Mouse (Mus musculus): ENCODE data around the gene Astn2. TPM values are rescaled to one million over a fixed set of nuclear protein-coding genes. Genes with fewer than 3 reads are reported as not detected.

Astn2 gene
- polyA plus RNA-seq, 1 experiment, result not detected

DNA sequence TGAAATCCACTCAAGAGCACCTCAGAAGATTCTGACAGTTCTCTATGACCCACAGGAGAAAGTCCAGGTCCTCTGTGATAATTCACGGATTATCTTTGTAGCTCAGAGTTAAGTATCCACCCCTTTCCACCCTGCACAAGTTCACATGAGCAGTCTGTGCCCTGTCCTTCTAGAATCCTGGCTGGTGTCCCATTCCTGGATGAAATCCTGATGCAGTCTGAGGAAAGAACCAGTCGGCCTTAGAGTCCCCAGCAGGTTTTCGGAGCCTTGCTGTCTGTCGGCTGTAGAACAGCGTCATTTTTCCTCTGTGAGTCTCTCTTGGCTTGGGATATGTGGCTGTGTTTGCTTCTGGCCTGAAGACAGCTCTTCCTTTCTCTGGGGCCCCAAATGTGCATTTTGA is 978.0 kb downstream of the Astn2 start:
- Histone ChIP-seq H3K27ac (ENCODE audit: insufficient read depth, low read depth, low read length) (no peak overlapping the region), H3K4me1 (ENCODE audit: control insufficient read depth, insufficient read depth, low read length) (no peaks in the 10 kb centered on the region), H3K4me3 (ENCODE audit: insufficient read depth, low read depth, low read length) (no peak overlapping the region)
- 69% methylated on average over 5 of the region's 5 CpGs for WGBS
- TF ChIP-seq CTCF (IDR thresholded peaks at IDR 0.05; ENCODE audit: insufficient read depth, low read depth, low read length) (no peak), POLR2A (IDR thresholded peaks at IDR 0.05; ENCODE audit: insufficient read depth, low read depth, low read length) (no peak)

DNA sequence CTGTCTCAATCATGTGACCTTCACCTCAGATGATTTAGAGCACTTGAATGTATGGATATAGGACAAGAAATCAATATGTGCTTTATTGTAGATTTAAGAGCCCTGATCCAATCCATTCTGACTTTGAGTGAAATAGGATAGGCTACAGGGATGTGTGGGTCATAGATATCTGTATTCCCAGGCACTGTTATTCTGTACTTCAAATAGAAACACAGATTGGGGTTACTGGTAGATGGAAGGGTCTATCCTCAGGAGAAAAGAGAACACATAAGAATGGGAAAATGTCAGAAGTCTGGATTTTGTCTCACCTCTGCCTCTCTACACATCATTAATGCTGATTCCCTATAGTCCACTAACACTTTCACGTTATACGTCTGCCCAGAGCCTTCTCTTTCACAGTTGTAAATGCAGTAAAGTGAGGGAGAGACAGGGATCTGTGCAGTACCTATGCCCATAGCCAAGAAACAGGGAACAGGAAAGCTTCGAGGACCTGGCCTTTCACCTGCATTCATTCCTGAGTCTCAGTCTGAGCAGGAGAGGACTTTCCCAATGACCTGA is 981.3 kb downstream of the Astn2 start:
- Histone ChIP-seq H3K4me1 (ENCODE audit: control insufficient read depth, insufficient read depth, low read length) (no peaks in the 10 kb centered on the region), H3K27ac (ENCODE audit: insufficient read depth, low read depth, low read length) (no peak overlapping the region), H3K4me3 (ENCODE audit: insufficient read depth, low read depth, low read length) (no peak overlapping the region)
- no peak for TF ChIP-seq POLR2A (IDR thresholded peaks at IDR 0.05; ENCODE audit: insufficient read depth, low read depth, low read length)
- TF ChIP-seq CTCF (IDR thresholded peaks at IDR 0.05; ENCODE audit: insufficient read depth, low read depth, low read length), result no peak
- WGBS, result 91% methylated on average over 3 of the region's 3 CpGs

DNA sequence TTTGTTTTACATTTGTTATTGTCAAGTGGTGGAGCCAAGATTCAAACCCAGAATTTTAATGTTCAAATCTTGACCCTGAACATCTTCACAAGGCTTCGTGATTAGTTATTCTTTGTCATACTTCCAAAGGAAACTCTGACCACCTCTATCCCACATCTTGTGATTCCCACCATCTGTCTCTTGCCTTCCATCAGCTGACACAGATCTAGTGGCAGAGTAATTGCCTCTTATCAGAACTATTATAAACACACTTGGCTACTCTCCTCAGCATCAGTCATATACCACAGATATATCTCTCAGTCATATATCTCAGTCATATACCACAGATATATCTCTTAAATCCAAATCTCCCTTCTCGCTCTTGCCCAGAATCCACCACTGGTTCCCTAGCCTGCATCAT is 983.1 kb downstream of the Astn2 start:
- 91% methylated on average over 2 of the region's 2 CpGs for WGBS

DNA sequence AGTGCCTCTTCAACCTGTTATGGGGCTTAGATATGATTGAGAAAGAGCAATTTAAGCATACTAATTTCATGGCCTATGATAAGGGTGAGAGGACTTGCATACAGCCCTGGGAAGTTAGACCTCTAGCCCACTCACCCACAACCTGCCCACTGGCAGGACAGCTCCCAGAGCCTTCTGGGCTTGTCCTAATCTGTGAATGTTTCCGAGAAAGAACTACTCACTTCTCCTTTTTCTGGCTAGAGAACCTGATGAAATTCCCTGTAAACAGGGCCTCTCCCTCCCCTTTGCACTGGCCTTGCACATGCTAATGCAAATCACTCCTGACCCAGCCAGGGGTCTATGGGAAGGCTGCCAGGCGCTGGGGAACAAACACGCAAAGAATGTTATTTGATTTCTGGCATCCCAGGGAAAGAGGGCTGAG is 983.9 kb downstream of the Astn2 start:
- no peak overlapping the region for H3K27ac ChIP-seq (ENCODE audit: insufficient read depth, low read depth, low read length)
- H3K4me3 ChIP-seq (ENCODE audit: insufficient read depth, low read depth, low read length), result no peak overlapping the region
- H3K4me1 ChIP-seq (ENCODE audit: control insufficient read depth, insufficient read depth, low read length), result no peaks in the 10 kb centered on the region
- 43% methylated on average over 3 of the region's 3 CpGs for WGBS
- TF ChIP-seq CTCF (IDR thresholded peaks at IDR 0.05; ENCODE audit: insufficient read depth, low read depth, low read length), result no peak
- no peak for TF ChIP-seq POLR2A (IDR thresholded peaks at IDR 0.05; ENCODE audit: insufficient read depth, low read depth, low read length)

More for the DNA sequence above, 983.1 kb downstream of the Astn2 start:
- Histone ChIP-seq H3K4me3 (ENCODE audit: insufficient read depth, low read depth, low read length) (no peak overlapping the region), H3K27ac (ENCODE audit: insufficient read depth, low read depth, low read length) (no peak overlapping the region), H3K4me1 (ENCODE audit: control insufficient read depth, insufficient read depth, low read length) (no peaks in the 10 kb centered on the region)
- TF ChIP-seq POLR2A (IDR thresholded peaks at IDR 0.05; ENCODE audit: insufficient read depth, low read depth, low read length) (no peak), CTCF (IDR thresholded peaks at IDR 0.05; ENCODE audit: insufficient read depth, low read depth, low read length) (no peak)

DNA sequence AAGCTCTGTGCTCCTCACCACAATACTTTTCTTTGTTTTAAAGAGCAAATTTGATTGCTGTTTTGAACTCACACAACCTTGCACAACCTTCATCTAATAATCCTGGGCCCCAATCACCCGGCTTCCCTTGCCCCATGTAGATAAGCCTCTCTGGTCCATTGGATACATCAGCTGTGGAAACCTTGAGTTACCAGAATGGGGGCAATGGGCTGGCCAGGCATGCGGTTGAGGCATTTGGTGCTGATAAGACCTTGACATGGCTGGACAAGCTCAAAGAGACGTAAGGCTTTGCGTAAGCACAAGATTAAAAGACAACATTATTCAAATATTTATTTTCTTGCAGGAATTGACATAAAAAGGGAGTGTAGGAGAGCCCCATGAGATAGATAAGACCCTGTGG is 988.9 kb downstream of the Astn2 start:
- TF ChIP-seq CTCF (IDR thresholded peaks at IDR 0.05; ENCODE audit: insufficient read depth, low read depth, low read length), result no peak
- no peak for TF ChIP-seq POLR2A (IDR thresholded peaks at IDR 0.05; ENCODE audit: insufficient read depth, low read depth, low read length)
- Histone ChIP-seq H3K4me3 (ENCODE audit: insufficient read depth, low read depth, low read length) (no peak overlapping the region), H3K27ac (ENCODE audit: insufficient read depth, low read depth, low read length) (no peak overlapping the region), H3K4me1 (ENCODE audit: control insufficient read depth, insufficient read depth, low read length) (no peaks in the 10 kb centered on the region)
- 98% methylated on average over 4 of the region's 4 CpGs for WGBS

DNA sequence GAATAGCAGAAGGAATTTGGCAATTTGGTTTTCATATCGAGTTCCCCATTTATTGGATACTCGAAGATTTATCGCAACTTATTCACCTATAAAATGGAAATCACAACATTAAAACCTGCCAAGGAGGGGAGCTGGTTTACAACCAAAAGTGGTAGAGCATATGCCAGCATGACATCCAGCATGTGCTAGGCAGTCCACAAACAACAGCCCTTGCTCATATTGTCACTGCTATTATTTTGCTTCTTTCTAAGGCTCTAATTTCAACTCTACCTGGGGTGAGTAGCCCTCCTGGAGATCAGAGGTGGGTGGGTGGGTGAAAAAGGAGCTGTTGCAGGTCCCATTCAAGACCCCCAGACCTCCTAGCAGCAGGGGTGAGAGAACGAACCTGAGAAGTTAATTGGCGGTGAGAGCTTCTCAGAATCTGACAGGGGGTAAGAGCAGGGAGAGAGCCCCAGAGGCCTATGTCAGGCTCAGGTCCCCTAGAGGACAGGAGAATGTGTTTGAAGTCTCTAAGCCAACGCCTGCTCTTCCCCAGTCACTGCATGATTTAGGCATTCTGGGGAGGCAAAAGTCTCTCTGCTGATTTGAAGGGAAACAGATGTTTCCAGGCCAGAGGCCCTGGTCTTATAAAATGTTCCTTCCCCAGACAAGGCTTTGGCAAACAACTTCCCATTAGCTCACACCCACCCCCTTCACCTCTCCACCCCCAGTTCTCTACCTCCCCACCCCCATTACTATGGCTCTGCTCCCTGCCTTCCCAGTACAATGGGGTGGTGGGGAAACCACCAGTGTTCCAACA is 1001.4 kb downstream of the Astn2 start:
- H3K4me1 ChIP-seq (ENCODE audit: control insufficient read depth, insufficient read depth, low read length), result no peaks in the 10 kb centered on the region
- WGBS, result 78% methylated on average over 6 of the region's 6 CpGs

DNA sequence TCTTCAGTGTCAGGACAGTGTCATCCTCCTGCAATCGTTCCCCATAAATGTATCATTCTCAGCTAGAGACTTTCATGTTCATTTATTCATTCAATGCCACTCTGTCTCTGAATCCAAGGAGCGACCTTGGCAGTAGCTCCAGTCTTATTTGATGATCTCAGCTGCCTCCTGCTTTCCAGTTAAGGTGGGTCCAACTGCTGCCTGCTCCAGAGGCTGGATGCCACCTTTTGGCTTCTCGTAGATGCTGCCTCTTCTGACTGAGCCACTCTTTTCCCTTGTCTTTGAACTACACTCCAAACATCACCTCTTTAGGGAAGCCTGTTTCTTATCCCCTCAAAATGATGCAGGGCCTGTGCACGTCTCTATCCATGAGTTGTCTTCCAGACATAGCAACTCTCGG is 1002.1 kb downstream of the Astn2 start:
- no peak overlapping the region for H3K27ac ChIP-seq (ENCODE audit: insufficient read depth, low read depth, low read length)
- no peak overlapping the region for H3K4me3 ChIP-seq (ENCODE audit: insufficient read depth, low read depth, low read length)
- H3K4me1 ChIP-seq (ENCODE audit: control insufficient read depth, insufficient read depth, low read length), result no peaks in the 10 kb centered on the region
- TF ChIP-seq CTCF (IDR thresholded peaks at IDR 0.05; ENCODE audit: insufficient read depth, low read depth, low read length), result no peak
- no peak for TF ChIP-seq POLR2A (IDR thresholded peaks at IDR 0.05; ENCODE audit: insufficient read depth, low read depth, low read length)
- WGBS, result 90% methylated on average over 5 of the region's 5 CpGs

More for the DNA sequence above, 1001.4 kb downstream of the Astn2 start:
- no peak overlapping the region for H3K4me3 ChIP-seq (ENCODE audit: insufficient read depth, low read depth, low read length)
- no peak overlapping the region for H3K27ac ChIP-seq (ENCODE audit: insufficient read depth, low read depth, low read length)
- no peak for TF ChIP-seq CTCF (IDR thresholded peaks at IDR 0.05; ENCODE audit: insufficient read depth, low read depth, low read length)
- TF ChIP-seq POLR2A (IDR thresholded peaks at IDR 0.05; ENCODE audit: insufficient read depth, low read depth, low read length), result no peak

DNA sequence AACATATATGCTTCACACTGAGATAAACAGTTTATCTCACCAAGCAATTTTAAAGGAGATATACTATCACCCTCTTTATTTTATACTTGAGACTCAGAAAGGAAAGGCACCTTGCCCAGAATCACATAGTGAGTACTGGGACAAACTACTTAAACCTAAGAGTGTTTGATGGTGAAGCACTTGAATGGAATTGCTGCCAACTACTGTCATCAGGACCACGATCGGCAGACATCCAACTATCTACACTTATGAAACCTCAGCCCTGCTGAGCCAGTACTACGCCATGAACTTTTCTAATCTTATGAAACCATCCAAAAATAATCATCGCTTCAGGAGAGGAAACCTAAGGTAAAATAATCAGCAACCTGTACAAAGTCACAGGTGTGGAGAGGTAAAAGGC is 1005.0 kb downstream of the Astn2 start:
- WGBS, result 97% methylated on average over 4 of the region's 4 CpGs

DNA sequence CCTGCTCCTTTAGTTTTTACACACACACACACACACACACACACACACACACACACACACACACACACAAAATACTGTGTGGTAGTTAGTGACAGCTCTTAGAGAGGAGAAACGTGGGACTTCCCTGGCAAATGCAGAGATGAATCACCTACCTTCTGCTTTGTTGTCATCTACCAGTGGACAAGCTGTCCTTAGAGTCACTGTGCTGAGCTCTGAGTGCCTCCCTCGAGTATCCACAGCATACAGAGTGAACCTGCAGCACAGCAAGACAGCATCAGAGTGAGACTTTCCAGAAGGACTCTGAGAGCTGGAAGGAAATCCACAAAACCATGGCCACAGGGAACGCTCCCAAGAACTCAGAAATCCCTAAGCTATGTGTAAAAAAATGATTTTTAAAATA is 1007.6 kb downstream of the Astn2 start:
- Histone ChIP-seq H3K4me1 (ENCODE audit: control insufficient read depth, insufficient read depth, low read length) (no peaks in the 10 kb centered on the region), H3K27ac (ENCODE audit: insufficient read depth, low read depth, low read length) (no peak overlapping the region), H3K4me3 (ENCODE audit: insufficient read depth, low read depth, low read length) (no peak overlapping the region)
- TF ChIP-seq POLR2A (IDR thresholded peaks at IDR 0.05; ENCODE audit: insufficient read depth, low read depth, low read length), result no peak
- no peak for TF ChIP-seq CTCF (IDR thresholded peaks at IDR 0.05; ENCODE audit: insufficient read depth, low read depth, low read length)
- WGBS, result 73% methylated on average over 3 of the region's 3 CpGs

More for the DNA sequence above, 1005.0 kb downstream of the Astn2 start:
- no peak overlapping the region for H3K4me3 ChIP-seq (ENCODE audit: insufficient read depth, low read depth, low read length)
- TF ChIP-seq POLR2A (IDR thresholded peaks at IDR 0.05; ENCODE audit: insufficient read depth, low read depth, low read length), result no peak
- TF ChIP-seq CTCF (IDR thresholded peaks at IDR 0.05; ENCODE audit: insufficient read depth, low read depth, low read length), result no peak
- H3K4me1 ChIP-seq (ENCODE audit: control insufficient read depth, insufficient read depth, low read length), result no peaks in the 10 kb centered on the region
- no peak overlapping the region for H3K27ac ChIP-seq (ENCODE audit: insufficient read depth, low read depth, low read length)
